Mouse (Mus musculus) cerebellum, postnatal 10 days (tissue): ENCODE results near the gene Maff.

Experiments used
- DNase-seq, 2 experiments: peaks; one replicate each; pipeline ENCODE4 v3.0.0; 2021; ENCODE audit warnings: mixed read lengths in 2 of 2

Gene Maff

GRCm38 (mm10) chr15:79365068-79365467 is 18.6 kb downstream of the Maff start:
- no peak for DNase-seq

GRCm38 (mm10) chr15:79366402-79366801 is 20.0 kb downstream of the Maff start:
- no peak for DNase-seq

- DNase-seq, result no peak
Measured at GRCm38 (mm10) chr15:79368313-79368811, 21.9 kb downstream of the Maff start.

- no peak for DNase-seq
Measured at GRCm38 (mm10) chr15:79368861-79369440, 22.5 kb downstream of the Maff start.

- no peak for DNase-seq
Measured at GRCm38 (mm10) chr15:79369452-79370280, 23.2 kb downstream of the Maff start.

GRCm38 (mm10) chr15:79370281-79370843 is 23.9 kb downstream of the Maff start:
- no peak for DNase-seq

- DNase-seq, result no peak
Measured at GRCm38 (mm10) chr15:79374760-79375159, 28.3 kb downstream of the Maff start.

- DNase-seq, result peak in 1 of 2 experiments; percentile 41
Measured at GRCm38 (mm10) chr15:79377681-79378080, 31.3 kb downstream of the Maff start.

- no peak for DNase-seq
Measured at GRCm38 (mm10) chr15:79378608-79379007, 32.2 kb downstream of the Maff start.

GRCm38 (mm10) chr15:79379658-79380057 is 33.2 kb downstream of the Maff start:
- DNase-seq, result no peak

- DNase-seq, result peak; percentile 86 to 91
Measured at GRCm38 (mm10) chr15:79380468-79381444, 34.3 kb downstream of the Maff start.

GRCm38 (mm10) chr15:79381644-79382043 is 35.2 kb downstream of the Maff start:
- DNase-seq, result no peak

GRCm38 (mm10) chr15:79387081-79387480 is 40.7 kb downstream of the Maff start:
- peak in 1 of 2 experiments; percentile 41 for DNase-seq

- DNase-seq, result no peak
Measured at GRCm38 (mm10) chr15:79387611-79388010, 41.2 kb downstream of the Maff start.

GRCm38 (mm10) chr15:79388171-79388570 is 41.8 kb downstream of the Maff start:
- DNase-seq, result no peak

GRCm38 (mm10) chr15:79390434-79390833 is 44.0 kb downstream of the Maff start:
- no peak for DNase-seq

GRCm38 (mm10) chr15:79391447-79392093 is 45.1 kb downstream of the Maff start:
- peak; percentile 54 to 66 for DNase-seq

- DNase-seq, result no peak
Measured at GRCm38 (mm10) chr15:79392527-79392926, 46.1 kb downstream of the Maff start.

- no peak for DNase-seq
Measured at GRCm38 (mm10) chr15:79393101-79393500, 46.7 kb downstream of the Maff start.

- DNase-seq, result no peak
Measured at GRCm38 (mm10) chr15:79394842-79395241, 48.4 kb downstream of the Maff start.

- no peak for DNase-seq
Measured at GRCm38 (mm10) chr15:79395281-79395680, 48.9 kb downstream of the Maff start.

GRCm38 (mm10) chr15:79396736-79397135 is 50.3 kb downstream of the Maff start:
- DNase-seq, result no peak
